8 mouse cellular contexts compared by ENCODE assay signal in the genomic region with DNA sequence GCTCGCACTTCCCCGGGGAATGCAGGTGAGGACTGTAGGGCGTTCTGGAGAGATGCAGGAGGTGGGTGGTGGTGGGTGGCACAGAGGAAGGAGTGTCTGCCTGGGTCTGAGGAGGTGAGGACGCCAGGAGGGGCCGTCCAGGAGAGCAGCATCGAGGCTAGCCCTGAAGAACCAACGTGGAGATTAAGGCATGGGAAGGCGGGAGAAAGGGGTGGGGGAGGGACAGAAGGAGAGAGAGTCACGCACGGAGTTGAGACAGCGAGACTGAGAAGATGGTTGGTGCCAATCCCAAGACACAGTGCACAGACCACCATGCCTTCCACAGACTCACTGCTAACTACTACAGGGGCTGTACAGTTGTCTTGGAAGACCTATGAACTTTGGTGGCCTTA. TPM values are rescaled to one million over a fixed set of nuclear protein-coding genes. Genes with fewer than 3 reads are reported as not detected.
A peak's percentile ranks its signal among the peaks of the same experiment; 100 is the strongest.
DNase-seq lines count a peak whose midpoint lies in the region; ATAC-seq and TF ChIP-seq lines count a peak whose summit lies in the region.

No protein-coding gene starts in this region.

- no peaks in the 10 kb centered on the region for H3K36me3 ChIP-seq in erythroblast, embryonic 14.5 days (ENCODE audit: control insufficient read depth)
- peaks cover 12% of the 10 kb centered on the region for H3K36me3 ChIP-seq in thymus, adult 2 months (ENCODE audit: control insufficient read depth, insufficient read depth, low read length)
- H3K36me3 ChIP-seq in macrophage (ENCODE audit: inconsistent target) = peaks cover 38% of the 10 kb centered on the region

- under 1% methylated on average over 11 of the region's 11 CpGs for WGBS in thymus, adult 2 months
- 0% methylated on average over 11 of the region's 11 CpGs for WGBS in macrophage (ENCODE audit: missing documents)

- intact Hi-C loops in gastrocnemius, postnatal 14 days (cut with DNase I; ENCODE audit: low total_unique reads) = no loop called here

- H3K9me3 ChIP-seq in erythroblast, embryonic 14.5 days (ENCODE audit: control insufficient read depth, low read length) = no peaks in the 10 kb centered on the region

- TF ChIP-seq POLR2A in thymus, adult 2 months (IDR thresholded peaks at IDR 0.05; ENCODE audit: control insufficient read depth, extremely low read depth, insufficient read depth, low read length, poor library complexity) = no peak; the same call in 1 of the 2 replicates

- peaks cover 15% of the 10 kb centered on the region for H3K4me1 ChIP-seq in erythroblast, embryonic 14.5 days (ENCODE audit: control insufficient read depth)
- H3K4me1 ChIP-seq in thymus, adult 2 months (replicated peaks; ENCODE audit: control insufficient read depth, insufficient read depth, low read length) = peaks cover 39% of the 10 kb centered on the region

- H3K27ac ChIP-seq in thymus, adult 2 months (ENCODE audit: control insufficient read depth, insufficient read depth, low read length) = peak overlapping the region; percentile 99
- peak overlapping the region; percentile 87 for H3K27ac ChIP-seq in macrophage

- no peak for DNase-seq in thymus, adult 2 months
- no peak for DNase-seq in thymus, adult 18-20 months
- DNase-seq in yolk sac, embryonic 10.5 days (ENCODE audit: low spot score) = no peak
- no peak for DNase-seq in layer of hippocampus, postnatal 10 days (ENCODE audit: low spot score in 2 of 2)
- DNase-seq in gastrocnemius, postnatal 14 days = no peak

- peaks cover 46% of the 10 kb centered on the region for H3K79me2 ChIP-seq in macrophage (ENCODE audit: inconsistent target)

- ATAC-seq in erythroblast, adult 5-6 weeks (replicated peaks; ENCODE audit: low FRiP score, poor library complexity, severe bottlenecking) = no peak

- peak overlapping the region; percentile 47 for H3K4me3 ChIP-seq in erythroblast, embryonic 14.5 days (replicated peaks)
- H3K4me3 ChIP-seq in thymus, adult 2 months (ENCODE audit: control insufficient read depth, insufficient read depth, low read length) = peak overlapping the region; percentile 95
- H3K4me3 ChIP-seq in macrophage (ENCODE audit: inconsistent target) = peak overlapping the region; percentile 89

- H3K27me3 ChIP-seq in erythroblast, embryonic 14.5 days (ENCODE audit: control insufficient read depth) = peaks cover 62% of the 10 kb centered on the region
- H3K27me3 ChIP-seq in thymus, adult 2 months (ENCODE audit: control insufficient read depth, insufficient read depth, low read length) = no peaks in the 10 kb centered on the region

- no peak for TF ChIP-seq CTCF in thymus, adult 2 months (IDR thresholded peaks at IDR 0.05; ENCODE audit: borderline replicate concordance, control insufficient read depth, extremely low read depth, insufficient read depth, low read length, poor library complexity)

RNA-seq across cellular contexts. Expression of gene Psmb8, which starts 1.0 kb away (rescaled TPM):
- polyA plus RNA-seq in erythroblast, embryonic 14.5 days (2012) = 0.24 and 0.28 TPM in 2 replicates
- 35.5 and 50.4 TPM in 2 replicates for total RNA-seq in erythroblast, adult 5-6 weeks (2015; ENCODE audit: low replicate concordance)
- 34.0 and 37.2 TPM in 2 replicates for total RNA-seq in erythroblast, adult 5-6 weeks (2017; ENCODE audit: low replicate concordance)
- polyA plus RNA-seq in thymus, adult 2 months (2012; rRNA removed) = 656 and 705 TPM in 2 replicates
- total RNA-seq in macrophage (2018; cell fraction: chromatin; rRNA removed) = 100 to 1,000 TPM in 7 of 26 experiments, 10 to 100 TPM in 16, 1 to 10 TPM in 3; 8.6 to 193 (median 70.0) TPM
- total RNA-seq in macrophage (2018; cell fraction: cytosol; rRNA removed) = 100 to 1,000 TPM; 160 to 774 (median 378) TPM
- 100 to 1,000 TPM in 15 of 26 experiments, 10 to 100 TPM in 11; 27.4 to 293 (median 118) TPM for total RNA-seq in macrophage (2018; cell fraction: nucleus; rRNA removed)
- 147 to 329 TPM (median 288 TPM) in 3 replicates for polyA plus RNA-seq in macrophage (2018)
- total RNA-seq in layer of hippocampus, postnatal 10 days (2021) = 1 to 10 TPM; 2.3 to 4.4 TPM
- 1 to 10 TPM; 2.9 to 3.4 TPM for total RNA-seq in gastrocnemius, postnatal 14 days (2021)

RNA-seq across cellular contexts. Expression of gene Tap2, which starts 4.8 kb away (rescaled TPM):
- polyA plus RNA-seq in erythroblast, embryonic 14.5 days (2012) = 0.83 and 1.0 TPM in 2 replicates
- total RNA-seq in erythroblast, adult 5-6 weeks (2015; ENCODE audit: low replicate concordance) = 0.38 and 5.2 TPM in 2 replicates
- 7.8 and 11.2 TPM in 2 replicates for total RNA-seq in erythroblast, adult 5-6 weeks (2017; ENCODE audit: low replicate concordance)
- 231 and 232 TPM in 2 replicates for polyA plus RNA-seq in thymus, adult 2 months (2012; rRNA removed)
- 100 to 1,000 TPM in 5 of 26 experiments, 10 to 100 TPM in 21; 11.9 to 205 (median 50.9) TPM for total RNA-seq in macrophage (2018; cell fraction: chromatin; rRNA removed)
- 100 to 1,000 TPM in 11 of 26 experiments, 10 to 100 TPM in 15; 27.8 to 170 (median 64.7) TPM for total RNA-seq in macrophage (2018; cell fraction: cytosol; rRNA removed)
- 100 to 1,000 TPM in 15 of 26 experiments, 10 to 100 TPM in 11; 56.8 to 387 (median 149) TPM for total RNA-seq in macrophage (2018; cell fraction: nucleus; rRNA removed)
- 26.1 to 58.7 TPM (median 37.6 TPM) in 3 replicates for polyA plus RNA-seq in macrophage (2018)
- 1 to 10 TPM; 4.8 to 6.3 TPM for total RNA-seq in layer of hippocampus, postnatal 10 days (2021)
- total RNA-seq in gastrocnemius, postnatal 14 days (2021) = 1 to 10 TPM; 4.7 to 5.3 TPM

RNA-seq across cellular contexts. Expression of gene Psmb9, which starts 11.0 kb away (rescaled TPM):
- polyA plus RNA-seq in erythroblast, embryonic 14.5 days (2012) = 0.05 and 0.10 TPM in 2 replicates
- 16.1 and 55.0 TPM in 2 replicates for total RNA-seq in erythroblast, adult 5-6 weeks (2015; ENCODE audit: low replicate concordance)
- total RNA-seq in erythroblast, adult 5-6 weeks (2017; ENCODE audit: low replicate concordance) = 17.2 and 29.1 TPM in 2 replicates
- 288 and 334 TPM in 2 replicates for polyA plus RNA-seq in thymus, adult 2 months (2012; rRNA removed)
- 100 to 1,000 TPM in 8 of 26 experiments, 10 to 100 TPM in 14, 1 to 10 TPM in 4; 4.6 to 202 (median 57.0) TPM for total RNA-seq in macrophage (2018; cell fraction: chromatin; rRNA removed)
- total RNA-seq in macrophage (2018; cell fraction: cytosol; rRNA removed) = 100 to 1,000 TPM in 13 of 26 experiments, 10 to 100 TPM in 13; 54.1 to 283 (median 132) TPM
- total RNA-seq in macrophage (2018; cell fraction: nucleus; rRNA removed) = 100 to 1,000 TPM in 14 of 26 experiments, 10 to 100 TPM in 12; 11.4 to 212 (median 114) TPM
- 38.9 to 88.0 TPM (median 49.9 TPM) in 3 replicates for polyA plus RNA-seq in macrophage (2018)
- 1 to 10 TPM; 1.4 to 1.9 TPM for total RNA-seq in layer of hippocampus, postnatal 10 days (2021)
- 1 to 10 TPM; 1.8 to 2.0 TPM for total RNA-seq in gastrocnemius, postnatal 14 days (2021)

RNA-seq across cellular contexts. Expression of gene Tap1, which starts 11.2 kb away (rescaled TPM):
- polyA plus RNA-seq in erythroblast, embryonic 14.5 days (2012) = 0.05 and 0.06 TPM in 2 replicates
- total RNA-seq in erythroblast, adult 5-6 weeks (2015; ENCODE audit: low replicate concordance) = 6.9 and 12.1 TPM in 2 replicates
- 13.3 and 24.7 TPM in 2 replicates for total RNA-seq in erythroblast, adult 5-6 weeks (2017; ENCODE audit: low replicate concordance)
- polyA plus RNA-seq in thymus, adult 2 months (2012; rRNA removed) = 197 and 202 TPM in 2 replicates
- total RNA-seq in macrophage (2018; cell fraction: chromatin; rRNA removed) = 100 to 1,000 TPM in 16 of 26 experiments, 10 to 100 TPM in 10; 40.1 to 681 (median 309) TPM
- 100 to 1,000 TPM in 17 of 26 experiments, 10 to 100 TPM in 9; 52.5 to 419 (median 174) TPM for total RNA-seq in macrophage (2018; cell fraction: cytosol; rRNA removed)
- total RNA-seq in macrophage (2018; cell fraction: nucleus; rRNA removed) = 100 to 1,000 TPM; 107 to 833 (median 459) TPM
- polyA plus RNA-seq in macrophage (2018) = 42.0 to 121 TPM (median 79.2 TPM) in 3 replicates
- 1 to 10 TPM; 5.1 to 5.2 TPM for total RNA-seq in layer of hippocampus, postnatal 10 days (2021)
- total RNA-seq in gastrocnemius, postnatal 14 days (2021) = 1 to 10 TPM; 1.7 to 2.6 TPM

RNA-seq across cellular contexts. Expression of gene H2-Ob, which starts 40.2 kb away (rescaled TPM):
- polyA plus RNA-seq in erythroblast, embryonic 14.5 days (2012) = not detected in 2 replicates
- total RNA-seq in erythroblast, adult 5-6 weeks (2015; ENCODE audit: low replicate concordance) = 4.8 and 8.1 TPM in 2 replicates
- 1.4 TPM in 1 of 2 replicates, not detected in the other for total RNA-seq in erythroblast, adult 5-6 weeks (2017; ENCODE audit: low replicate concordance)
- polyA plus RNA-seq in thymus, adult 2 months (2012; rRNA removed) = 30.1 and 37.5 TPM in 2 replicates
- 1 to 10 TPM in 1 of 26 experiments, under 1 TPM in 4, not detected in 21; 0.37 to 1.8 (median 0.66) TPM for total RNA-seq in macrophage (2018; cell fraction: chromatin; rRNA removed)
- total RNA-seq in macrophage (2018; cell fraction: cytosol; rRNA removed) = 1 to 10 TPM in 1 of 26 experiments, under 1 TPM in 23, not detected in 2; 0.07 to 1.0 (median 0.24) TPM
- total RNA-seq in macrophage (2018; cell fraction: nucleus; rRNA removed) = 1 to 10 TPM in 17 of 26 experiments, under 1 TPM in 7, not detected in 2; 0.55 to 3.7 (median 1.4) TPM
- polyA plus RNA-seq in macrophage (2018) = 0.15 to 0.41 TPM (median 0.33 TPM) in 3 replicates
- under 1 TPM; 0.18 to 0.33 TPM for total RNA-seq in layer of hippocampus, postnatal 10 days (2021)
- total RNA-seq in gastrocnemius, postnatal 14 days (2021) = under 1 TPM in 1 of 2 experiments, not detected in 1; 0.13 TPM

Comparison
In these comparisons a context has a peak if more than half of its experiments do, and no peak if none do; other contexts are left out.
1. RNA of gene Psmb8, which starts 1.0 kb away (total RNA-seq): 34.0 to 50.4 TPM in erythroblast, adult 5-6 weeks; 2.3 to 4.4 TPM in layer of hippocampus, postnatal 10 days and 2.9 to 3.4 TPM in gastrocnemius, postnatal 14 days; every median in the first group is over 4 times any median in the second.
2. RNA of gene Psmb9, which starts 11.0 kb away (total RNA-seq): 16.1 to 55.0 TPM in erythroblast, adult 5-6 weeks; 1.8 to 2.0 TPM in gastrocnemius, postnatal 14 days and 1.4 to 1.9 TPM in layer of hippocampus, postnatal 10 days; every median in the first group is over 4 times any median in the second.
3. Peak in every context shown above with its lines, with median percentiles within 50 percentile points of each other: H3K4me3 ChIP-seq.